Mouse (Mus musculus): ENCODE measurements around the gene 1700019D03Rik.

DNA sequence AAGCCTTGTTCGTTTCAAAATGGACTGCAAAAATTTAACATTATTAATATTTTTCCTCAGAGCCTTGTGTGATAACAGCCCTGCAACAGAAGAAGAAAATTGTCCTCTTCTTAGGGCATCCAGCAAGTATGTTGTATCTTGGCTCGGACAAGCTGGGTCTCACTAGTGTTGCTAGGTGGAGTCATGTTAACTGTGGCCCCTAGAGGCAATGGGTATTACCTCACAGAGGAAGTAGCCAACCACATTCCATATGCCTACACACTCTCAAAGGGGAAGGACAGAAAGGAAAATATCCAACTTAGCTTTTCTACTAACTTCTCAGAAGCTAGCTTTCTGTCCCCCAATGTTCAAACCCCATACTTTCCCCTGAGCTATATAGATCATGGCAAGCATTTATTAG, 56.9 kb downstream of the 1700019D03Rik start:
- TF ChIP-seq CTCF (IDR thresholded peaks at IDR 0.05; ENCODE audit: low read depth) (no peak), EP300 (optimal IDR thresholded peaks at IDR 0.05) (no peak)
